Mouse (Mus musculus) ES-Bruce4 (cell line): Measurements from ENCODE around the gene Zrsr2. TPM values are rescaled to one million over a fixed set of nuclear protein-coding genes. Genes with fewer than 3 reads are reported as not detected.

ENCODE experiments used
- H3K27ac ChIP-seq: 2 replicates; pipeline ENCODE4 v1.5.1; 2012; ENCODE audit warnings: low read length, inconsistent platforms; ENCODE audit not compliant: insufficient read depth
- H3K27me3 ChIP-seq: 2 replicates; pipeline ENCODE4 v1.6.1; 2012; ENCODE audit warnings: mild to moderate bottlenecking, low read length, inconsistent platforms; ENCODE audit not compliant: control insufficient read depth, poor library complexity, insufficient read depth, severe bottlenecking
- H3K36me3 ChIP-seq: 2 replicates; pipeline ENCODE4 v1.6.1; 2012; ENCODE audit warnings: inconsistent platforms, mild to moderate bottlenecking, low read length, moderate library complexity; ENCODE audit not compliant: control insufficient read depth, poor library complexity, insufficient read depth, severe bottlenecking
- H3K4me1 ChIP-seq: one replicate; pipeline ENCODE4 v1.8.1; 2011; ENCODE audit warnings: low read length; ENCODE audit not compliant: control insufficient read depth, insufficient read depth
- H3K4me3 ChIP-seq: 2 replicates; pipeline ENCODE4 v1.5.1; 2011; ENCODE audit warnings: low read depth, mild to moderate bottlenecking, low read length
- H3K9ac ChIP-seq: 2 replicates; pipeline ENCODE4 v1.6.1; 2012; ENCODE audit warnings: low read depth, mild to moderate bottlenecking, inconsistent platforms; ENCODE audit not compliant: poor library complexity, severe bottlenecking
- H3K9me3 ChIP-seq: replicated peaks from 2 replicates; pipeline ENCODE4 v1.6.1; 2012; ENCODE audit warnings: mild to moderate bottlenecking, low read length, inconsistent platforms; ENCODE audit not compliant: control insufficient read depth, poor library complexity, insufficient read depth, severe bottlenecking
- CTCF ChIP-seq: IDR thresholded peaks from one replicate; pipeline ENCODE4 v1.8.1; 2011; ENCODE audit warnings: low read depth, low read length
- EP300 ChIP-seq: IDR thresholded peaks from 2 replicates; pipeline ENCODE4 v1.6.1; 2011; ENCODE audit warnings: low read depth, low read length; ENCODE audit not compliant: insufficient read depth
- POLR2A ChIP-seq: IDR thresholded peaks from one replicate; pipeline ENCODE4 v1.8.1; 2011; ENCODE audit warnings: low read length; ENCODE audit not compliant: insufficient read depth
- polyA plus RNA-seq: library from polyadenylated mRNA; stranded (reverse); fragments of >200 nt; gene quantifications from 2 replicates; pipeline ENCODE4 v1.2.4, GENCODE M21; 2011; ENCODE audit warnings: low read depth; ENCODE audit not compliant: missing spikeins, insufficient read depth, insufficient read length

Gene Zrsr2
- polyA plus RNA-seq, 1 experiment: 71.4 TPM

GRCm38 (mm10) chrX:163981500-163981899 is 23.0 kb upstream of the Zrsr2 start:
- Histone ChIP-seq H3K36me3 (no peaks in the 10 kb centered on the region), H3K27me3 (no peaks in the 10 kb centered on the region), H3K9ac (no peak overlapping the region), H3K9me3 (no peaks in the 10 kb centered on the region), H3K4me1 (no peaks in the 10 kb centered on the region), H3K27ac (no peak overlapping the region), H3K4me3 (no peak overlapping the region)
- TF ChIP-seq EP300 (no peak), CTCF (no peak), POLR2A (no peak)

GRCm38 (mm10) chrX:163981092-163981491 is 22.6 kb upstream of the Zrsr2 start:
- Histone ChIP-seq H3K27ac (no peak overlapping the region), H3K4me3 (no peak overlapping the region), H3K4me1 (no peaks in the 10 kb centered on the region), H3K27me3 (no peaks in the 10 kb centered on the region), H3K36me3 (no peaks in the 10 kb centered on the region), H3K9me3 (no peaks in the 10 kb centered on the region), H3K9ac (no peak overlapping the region)
- TF ChIP-seq POLR2A (no peak), CTCF (no peak), EP300 (no peak)

- H3K27ac ChIP-seq: peak overlapping the region; percentile 89
- no peaks in the 10 kb centered on the region for H3K9me3 ChIP-seq
- H3K4me1 ChIP-seq: no peaks in the 10 kb centered on the region
- H3K36me3 ChIP-seq: peaks cover 27% of the 10 kb centered on the region
- H3K9ac ChIP-seq: peak overlapping the region; percentile 90
- no peak for TF ChIP-seq POLR2A
- TF ChIP-seq CTCF: no peak
- no peak for TF ChIP-seq EP300
- H3K27me3 ChIP-seq: no peaks in the 10 kb centered on the region
- H3K4me3 ChIP-seq: peak overlapping the region; percentile 97
Observed at GRCm38 (mm10) chrX:163957803-163958466, 526 bp downstream of the Zrsr2 start.

- TF ChIP-seq EP300 (no peak), POLR2A (no peak), CTCF (no peak)
- H3K27me3 ChIP-seq: no peaks in the 10 kb centered on the region
- H3K27ac ChIP-seq: peak overlapping the region; percentile 74
- H3K9me3 ChIP-seq: no peaks in the 10 kb centered on the region
- H3K4me3 ChIP-seq: peak overlapping the region; percentile 94
- H3K4me1 ChIP-seq: no peaks in the 10 kb centered on the region
- H3K9ac ChIP-seq: peak overlapping the region; percentile 90
- H3K36me3 ChIP-seq: peaks cover 28% of the 10 kb centered on the region
Observed at GRCm38 (mm10) chrX:163957381-163957780, 1.1 kb downstream of the Zrsr2 start.

GRCm38 (mm10) chrX:163951618-163952017 is 6.8 kb downstream of the Zrsr2 start:
- Histone ChIP-seq H3K4me1 (no peaks in the 10 kb centered on the region), H3K9ac (no peak overlapping the region), H3K4me3 (no peak overlapping the region), H3K36me3 (peaks cover 48% of the 10 kb centered on the region), H3K9me3 (no peaks in the 10 kb centered on the region), H3K27me3 (no peaks in the 10 kb centered on the region), H3K27ac (no peak overlapping the region)
- TF ChIP-seq POLR2A (no peak), EP300 (no peak), CTCF (no peak)

GRCm38 (mm10) chrX:163944381-163944780 is 14.1 kb downstream of the Zrsr2 start:
- no peaks in the 10 kb centered on the region for H3K4me1 ChIP-seq
- H3K9ac ChIP-seq: no peak overlapping the region
- H3K27ac ChIP-seq: no peak overlapping the region
- TF ChIP-seq CTCF (no peak), POLR2A (no peak), EP300 (no peak)
- H3K27me3 ChIP-seq: no peaks in the 10 kb centered on the region
- H3K9me3 ChIP-seq: no peaks in the 10 kb centered on the region
- H3K36me3 ChIP-seq: peaks cover 32% of the 10 kb centered on the region
- no peak overlapping the region for H3K4me3 ChIP-seq
